Mouse (Mus musculus): ENCODE measurements at regions not wholly inside any gene's neighbourhood (a gene's known extent, or its start where the extent isn't known, plus 50 kb on each side); places are given as distances from the start of the nearest gene placed in this dataset.
A peak's percentile ranks its signal among the peaks of the same experiment; 100 is the strongest.

GRCm38 (mm10) chr12:90398564-90398963, 339.7 kb downstream of the Dio2 start:
- H3K4me1 ChIP-seq (replicated peaks; ENCODE audit: control insufficient read depth, insufficient read depth, low read length): no peaks in the 10 kb centered on the region
- TF ChIP-seq CTCF (IDR thresholded peaks at IDR 0.05; ENCODE audit: low read depth): peak; percentile 63
- no peaks in the 10 kb centered on the region for H3K27me3 ChIP-seq (replicated peaks; ENCODE audit: control insufficient read depth, insufficient read depth, low read length)
- H3K9me3 ChIP-seq (ENCODE audit: control insufficient read depth): no peaks in the 10 kb centered on the region
- H3K27ac ChIP-seq (ENCODE audit: low read depth, low read length): no peak overlapping the region
- H3K4me2 ChIP-seq (replicated peaks; ENCODE audit: low read depth): no peak overlapping the region
- 73% methylated on average over 5 of the region's 5 CpGs for WGBS
- H3K9ac ChIP-seq (ENCODE audit: low read depth, low read length): no peak overlapping the region
- no peaks in the 10 kb centered on the region for H3K36me3 ChIP-seq (ENCODE audit: control insufficient read depth, insufficient read depth)
- no peak for ATAC-seq
- H3K4me3 ChIP-seq (ENCODE audit: low read depth, low read length): no peak overlapping the region
